ENCODE assay signal across 28 mouse cellular contexts in the genomic region with DNA sequence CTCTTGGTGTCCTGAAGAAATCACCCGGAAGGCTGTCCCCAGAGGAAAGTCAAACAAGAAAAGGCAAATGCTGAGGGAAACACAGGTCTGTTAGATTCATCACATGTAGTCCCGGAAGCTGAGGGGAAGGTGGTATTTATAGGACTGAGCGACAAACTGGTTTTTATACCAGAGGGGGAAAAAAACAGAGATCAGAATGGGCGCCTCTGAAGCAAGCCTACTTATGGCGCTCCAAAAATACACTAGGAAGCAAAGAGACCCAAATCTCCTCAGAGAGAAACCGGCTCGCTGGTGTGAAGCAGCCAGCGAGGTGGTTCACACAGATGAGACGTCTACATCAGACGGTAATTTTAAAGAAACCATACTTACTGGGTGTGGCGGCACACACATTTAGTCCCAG. TPM values are rescaled to one million over a fixed set of nuclear protein-coding genes. Genes with fewer than 3 reads are reported as not detected.
DNase-seq lines count a peak whose midpoint lies in the region; ATAC-seq lines count a peak whose summit lies in the region.
"Had no signal": no experiment of that assay in that cellular context is flagged by ENCODE, and none has a peak within 500 bp of the region (broad histone marks: within the 10 kb centered on the region; RNA-seq: fewer than 3 reads in every experiment).

No protein-coding gene starts in this region.

- H3K27ac ChIP-seq in brown adipose tissue, adult 24 weeks (replicated peaks; ENCODE audit: low read depth, low read length) = peak overlapping the region; percentile 65
- H3K27ac ChIP-seq: hindbrain, embryonic 10.5 days; hindbrain, embryonic 15.5 days; kidney, embryonic 15.5 days; layer of hippocampus, adult 2 months; liver, embryonic 14.5 days; midbrain, embryonic 15.5 days; neural tube, embryonic 15.5 days had no signal

- H3K4me3 ChIP-seq in brown adipose tissue, adult 24 weeks (ENCODE audit: insufficient read depth, low read depth, low read length) = no peak overlapping the region
- H3K4me3 ChIP-seq: erythroblast, embryonic 14.5 days; hindbrain, embryonic 10.5 days; hindbrain, embryonic 15.5 days; kidney, embryonic 15.5 days; layer of hippocampus, adult 2 months; midbrain, embryonic 15.5 days; neural tube, embryonic 15.5 days had no signal

- no peak for DNase-seq in frontal cortex, postnatal 10 days (ENCODE audit: low spot score in 2 of 2)
- peak; percentile 34 to 59 for DNase-seq in left cerebral cortex, postnatal 14 days (ENCODE audit: low spot score in 2 of 2)
- DNase-seq in left cerebral cortex, postnatal 4 days = no peak
- DNase-seq in telencephalon, adult 2 months (ENCODE audit: low read depth, low spot score) = peak; percentile 75
- no peak for DNase-seq in lung, postnatal 14 days
- DNase-seq: adrenal gland, postnatal 10 days; cerebellum, adult 11-12 months; cerebellum, adult 9-11 months; heart, postnatal 14 days; kidney, adult 18-20 months; kidney, postnatal 36 days; liver; lung, adult 2 months; lung, postnatal 10 days; retina, postnatal 1 day; thymus, adult 18-20 months; thymus, postnatal 25 days had no signal

- intact Hi-C loops in left cerebral cortex, postnatal 14 days (cut with DNase I) = no loop called here
- intact Hi-C loops in left cerebral cortex, postnatal 4 days (cut with DNase I) = no loop called here

- ATAC-seq in frontal cortex, adult (ENCODE audit: low TSS enrichment) = peak; percentile 62; the same call in 1 of the 2 replicates
- ATAC-seq: midbrain, embryonic 15.5 days had no signal

- no peaks in the 10 kb centered on the region for H3K4me1 ChIP-seq in brown adipose tissue, adult 24 weeks (ENCODE audit: control insufficient read depth, insufficient read depth, insufficient read length, low read length)
- H3K4me1 ChIP-seq: hindbrain, embryonic 10.5 days; hindbrain, embryonic 15.5 days; kidney, embryonic 15.5 days; midbrain, embryonic 15.5 days; neural tube, embryonic 15.5 days had no signal

RNA-seq across cellular contexts. Expression of a gene that starts 17.2 kb away (rescaled TPM):
- total RNA-seq in left cerebral cortex, postnatal 14 days (2021) = 10 to 100 TPM; 15.3 to 16.1 TPM
- 10 to 100 TPM in 1 of 2 experiments, 1 to 10 TPM in 1; 9.3 to 13.1 TPM for total RNA-seq in left cerebral cortex, postnatal 4 days (2021)
- 0.55 TPM in 1 of 2 replicates, not detected in the other for polyA plus RNA-seq in brown adipose tissue, adult 24 weeks (2012; ENCODE audit: insufficient read depth, insufficient read length, missing spikeins)
- polyA plus RNA-seq: G1E had no signal

RNA-seq across cellular contexts. Expression of a gene that starts 46.8 kb away (rescaled TPM):
- 1 to 10 TPM in 1 of 2 experiments, under 1 TPM in 1; 0.94 to 1.1 TPM for total RNA-seq in left cerebral cortex, postnatal 14 days (2021)
- 1 to 10 TPM; 1.6 to 1.7 TPM for total RNA-seq in left cerebral cortex, postnatal 4 days (2021)
- polyA plus RNA-seq in brown adipose tissue, adult 24 weeks (2012; ENCODE audit: insufficient read depth, insufficient read length, missing spikeins) = not detected in 2 replicates

RNA-seq across cellular contexts. Expression of a gene that starts 50.1 kb away (rescaled TPM):
- 10 to 100 TPM; 31.2 to 31.7 TPM for total RNA-seq in left cerebral cortex, postnatal 14 days (2021)
- 10 to 100 TPM; 30.5 to 33.9 TPM for total RNA-seq in left cerebral cortex, postnatal 4 days (2021)
- 9.8 and 11.6 TPM in 2 replicates for polyA plus RNA-seq in brown adipose tissue, adult 24 weeks (2012; ENCODE audit: insufficient read depth, insufficient read length, missing spikeins)

Comparison
In these comparisons a context has a peak if more than half of its experiments do, and no peak if none do; other contexts are left out.
1. DNase-seq: peak in left cerebral cortex, postnatal 14 days (2 of 2) and telencephalon, adult 2 months (single experiment); none in frontal cortex, postnatal 10 days (0 of 2), left cerebral cortex, postnatal 4 days (single experiment) and lung, postnatal 14 days (single experiment).